9 mouse cellular contexts compared by ENCODE assay signal in the genomic region with DNA sequence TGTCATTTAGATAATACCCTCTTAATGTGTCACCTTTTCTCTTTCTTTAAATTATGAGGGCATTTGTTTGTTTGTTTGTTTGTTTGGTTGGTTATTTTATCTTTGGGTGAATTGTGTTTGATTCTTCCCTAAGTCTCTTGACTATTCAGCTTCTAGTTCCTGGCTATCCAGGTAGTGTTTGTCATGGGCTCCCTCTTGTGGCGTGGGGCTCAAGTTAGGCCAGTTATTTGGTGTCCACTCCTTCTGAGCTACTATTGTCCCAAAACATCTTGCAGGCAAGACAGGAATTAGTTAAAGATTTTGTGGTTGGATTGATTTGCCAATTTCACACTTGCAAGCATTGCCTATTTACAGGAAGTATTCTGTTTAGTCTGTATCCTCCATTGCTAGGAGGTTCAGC.
DNase-seq lines count a peak whose midpoint lies in the region; TF ChIP-seq lines count a peak whose summit lies in the region.
"Had no signal": no experiment of that assay in that cellular context is flagged by ENCODE, and none has a peak within 500 bp of the region (broad histone marks: within the 10 kb centered on the region; RNA-seq: fewer than 3 reads in every experiment).

No protein-coding gene starts in this region.

- TF ChIP-seq POLR2A in lung, adult 2 months (IDR thresholded peaks at IDR 0.05; ENCODE audit: borderline replicate concordance, extremely low read depth, low read depth, low read length): no peak

- no peak overlapping the region for H3ac ChIP-seq in C2C12 (ENCODE audit: control insufficient read depth, insufficient read length, low read depth)

- no peaks in the 10 kb centered on the region for H3K27me3 ChIP-seq in C2C12 (ENCODE audit: control insufficient read depth, insufficient read depth, insufficient read length)
- H3K27me3 ChIP-seq: hindbrain, embryonic 15.5 days had no signal

- peak; percentile 7 to 26 for DNase-seq in heart, postnatal 14 days
- no peak for DNase-seq in heart, adult 11 months
- DNase-seq in cerebellum, adult 11-12 months: peak; percentile 10
- DNase-seq in kidney, postnatal 14 days: peak; percentile 6
- peak; percentile 2 for DNase-seq in retina, postnatal 7 days (ENCODE audit: low read depth, low spot score)
- no peak for DNase-seq in c-Kit-positive CD71-positive TER-119-positive erythroid progenitor cells, embryonic 14.5 days (ENCODE audit: low spot score)
- DNase-seq in lung, adult 2 months: no peak

- H3K36me3 ChIP-seq in C2C12 (ENCODE audit: control insufficient read depth, insufficient read depth): no peaks in the 10 kb centered on the region
- H3K36me3 ChIP-seq: hindbrain, embryonic 15.5 days had no signal

- H3K79me2 ChIP-seq in C2C12 (ENCODE audit: control insufficient read depth, insufficient read depth): no peaks in the 10 kb centered on the region

- intact Hi-C loops in heart, postnatal 14 days (cut with DNase I): loop anchor here (5.0 kb wide), 1 partner anchor 534 kb away; no protein-coding TSS in a partner anchor

- no peak overlapping the region for H3K4me3 ChIP-seq in C2C12 (ENCODE audit: insufficient read depth, poor library complexity, severe bottlenecking)
- no peak overlapping the region for H3K4me3 ChIP-seq in lung, adult 2 months (replicated peaks; ENCODE audit: extremely low read depth, low read depth, low read length)
- H3K4me3 ChIP-seq: hindbrain, embryonic 15.5 days had no signal

- WGBS in lung, adult 2 months: 41% methylated on average over 1 of the region's 1 CpGs

- TF ChIP-seq CTCF in C2C12 (IDR thresholded peaks at IDR 0.05; ENCODE audit: control insufficient read depth, insufficient read depth, insufficient read length): peak; percentile 34
- no peak for TF ChIP-seq CTCF in lung, adult 2 months (IDR thresholded peaks at IDR 0.05; ENCODE audit: insufficient read depth, low read length)

- H3K79me3 ChIP-seq in C2C12 (ENCODE audit: low read depth): no peaks in the 10 kb centered on the region

- H3K4me1 ChIP-seq in lung, adult 2 months (ENCODE audit: control insufficient read depth, insufficient read depth, low read length): no peaks in the 10 kb centered on the region
- H3K4me1 ChIP-seq: hindbrain, embryonic 15.5 days had no signal

TF ChIP-seq in C2C12, 6 proteins besides CTCF, POLR2A, EP300 and RAD21:
- TF ChIP-seq USF1 (IDR thresholded peaks at IDR 0.05; ENCODE audit: low read depth): no peak
- TF ChIP-seq MYOG (IDR thresholded peaks at IDR 0.05; ENCODE audit: control insufficient read depth, extremely low read depth, insufficient read length): no peak
- no peak for TF ChIP-seq FOSL1 (IDR thresholded peaks at IDR 0.05; ENCODE audit: insufficient read depth, low read length, poor library complexity, severe bottlenecking)
- TF ChIP-seq MAX (IDR thresholded peaks at IDR 0.05): no peak
- no peak for TF ChIP-seq MYOD1 (IDR thresholded peaks at IDR 0.05; ENCODE audit: control insufficient read depth, insufficient read length, low read depth)
- no peak for TF ChIP-seq CEBPB (IDR thresholded peaks at IDR 0.05; ENCODE audit: low read depth)
TF ChIP-seq in C2C12: peak in this region for 0.

Comparison
In these comparisons a context has a peak if more than half of its experiments do, and no peak if none do; other contexts are left out.
1. DNase-seq: peak in heart, postnatal 14 days (2 of 2), cerebellum, adult 11-12 months (single experiment), kidney, postnatal 14 days (single experiment) and retina, postnatal 7 days (single experiment); none in heart, adult 11 months (single experiment), c-Kit-positive CD71-positive TER-119-positive erythroid progenitor cells, embryonic 14.5 days (single experiment) and lung, adult 2 months (single experiment).